Mouse (Mus musculus) thymus, adult 2 months (tissue): ENCODE results near the gene Spdye4b.

Experiments used
- CTCF ChIP-seq: fragments of 200-500 bp; IDR thresholded peaks from 2 replicates; pipeline ENCODE4 v1.5.1; 2012; ENCODE audit warnings: mild to moderate bottlenecking, control low read depth, low read length, moderate library complexity, borderline replicate concordance; ENCODE audit not compliant: control insufficient read depth, poor library complexity, insufficient read depth; ENCODE audit errors: extremely low read depth
- POLR2A ChIP-seq: fragments of 200-500 bp; IDR thresholded peaks from 2 replicates; pipeline ENCODE4 v1.6.1; 2012; ENCODE audit warnings: mild to moderate bottlenecking, low read length, control low read depth, moderate library complexity; ENCODE audit not compliant: control insufficient read depth, poor library complexity, insufficient read depth; ENCODE audit errors: extremely low read depth

DNA sequence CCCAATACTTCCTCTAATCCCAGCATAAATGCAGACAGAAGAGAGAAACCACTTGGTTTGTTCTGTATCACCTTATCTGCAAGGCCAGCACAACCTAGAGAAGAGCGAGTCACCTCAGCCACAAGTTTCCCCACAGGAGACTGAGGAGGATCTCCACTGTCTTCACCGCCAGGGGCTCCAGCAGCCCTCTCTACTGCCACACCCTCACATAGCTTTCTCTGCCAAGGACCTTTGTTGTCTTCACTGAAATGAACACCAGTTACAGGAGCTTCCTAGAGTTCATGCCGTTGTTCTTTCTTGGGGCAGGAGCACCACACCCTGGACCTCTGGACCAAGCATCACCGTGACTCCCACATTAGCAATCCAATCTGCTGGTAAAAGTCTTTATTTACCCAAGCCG, 32.2 kb upstream of the Spdye4b start:
- no peak for TF ChIP-seq CTCF
- no peak for TF ChIP-seq POLR2A
